Mouse (Mus musculus): ENCODE measurements around the gene Tulp4. TPM values are rescaled to one million over a fixed set of nuclear protein-coding genes. Genes with fewer than 3 reads are reported as not detected.
"Not testable (repeated sequence)": the region's sequence is repeated elsewhere in the genome, so short reads cannot be mapped to it uniquely, and the experiment has no call there.

Gene Tulp4
- total RNA-seq, 2 experiments from 2014 or later: 99.6 to 111 TPM

DNA sequence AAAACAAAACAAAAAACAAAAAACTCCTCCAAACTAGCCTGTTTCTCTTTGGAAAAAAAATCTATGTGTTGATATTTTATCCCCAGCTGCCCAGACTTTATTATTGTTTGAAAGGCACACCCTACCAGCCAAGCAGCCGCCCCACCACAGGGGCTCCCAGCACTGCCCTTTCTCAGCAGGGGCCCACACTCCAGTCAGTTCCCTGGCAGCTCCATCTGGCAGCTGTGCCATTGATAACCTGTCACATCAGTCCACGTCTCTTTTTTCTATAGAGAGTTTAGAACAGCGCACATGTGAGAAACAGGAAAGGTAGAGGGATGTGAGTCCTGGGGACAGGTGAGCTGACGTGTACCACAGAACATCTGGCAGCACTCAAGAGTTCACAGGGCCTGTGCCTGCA, 73.2 kb downstream of the Tulp4 start:
- intact Hi-C loops (cut with DNase I): no loop called here
- no peak for DNase-seq (ENCODE audit: low spot score)

DNA sequence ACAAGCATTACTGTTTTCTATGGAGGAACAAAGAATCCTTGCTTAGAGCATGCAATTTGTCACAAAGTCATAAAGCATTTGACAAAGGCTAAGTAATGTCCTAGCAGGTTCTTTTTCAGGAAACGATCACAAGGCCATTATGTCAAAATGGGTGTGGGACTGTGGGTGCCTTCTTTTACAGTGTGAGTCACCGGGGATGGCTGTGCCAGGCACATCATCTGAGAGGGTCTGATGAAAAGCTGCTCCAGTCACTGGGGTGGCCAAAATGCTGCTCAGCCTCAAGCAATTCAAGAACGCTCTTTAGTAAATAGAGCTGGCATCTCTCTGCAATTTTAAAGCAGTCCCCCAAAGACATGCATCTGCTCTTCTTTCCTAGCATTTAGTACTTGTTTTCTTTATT, 74.2 kb downstream of the Tulp4 start:
- DNase-seq (ENCODE audit: low spot score): no peak
- intact Hi-C loops (cut with DNase I): no loop called here

DNA sequence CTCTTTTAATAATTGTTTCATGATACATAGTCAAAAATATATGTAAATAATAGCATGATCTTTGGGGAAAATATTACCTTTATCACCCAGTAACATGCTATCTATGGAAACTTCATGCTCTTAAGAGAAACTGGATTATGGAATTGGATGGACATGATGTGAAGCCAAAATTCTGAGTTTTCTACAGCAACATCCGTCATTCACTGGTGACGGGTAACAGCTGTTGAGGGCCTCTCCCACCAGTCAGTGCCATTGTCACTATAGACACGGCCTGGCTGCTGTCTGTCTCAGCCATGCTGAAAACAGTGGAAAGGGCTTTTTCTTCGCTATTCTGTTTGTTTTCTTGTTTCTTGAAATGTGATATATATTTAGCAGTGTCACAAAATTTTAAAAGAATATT, 76.5 kb downstream of the Tulp4 start:
- DNase-seq (ENCODE audit: low spot score): no peak

DNA sequence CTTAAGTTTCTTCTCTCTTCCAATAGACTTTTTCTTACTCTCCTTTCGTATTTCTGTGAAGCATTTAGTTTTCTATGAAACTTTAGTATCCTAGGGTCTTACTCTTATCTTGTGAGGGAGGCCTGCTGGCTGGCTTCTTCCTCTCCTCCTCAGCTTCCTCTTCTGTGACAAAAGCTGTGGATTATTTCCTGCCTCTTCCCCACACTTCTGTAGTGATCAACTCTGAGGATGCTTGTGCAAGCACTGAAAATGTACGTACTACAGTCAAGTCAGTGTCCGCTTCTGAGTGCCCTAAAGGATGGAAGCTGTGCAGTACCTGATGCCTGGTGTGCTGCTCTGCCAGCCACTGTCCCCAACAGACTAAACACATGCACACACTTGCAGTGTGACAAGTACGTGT, 80.4 kb downstream of the Tulp4 start:
- DNase-seq (ENCODE audit: low spot score): no peak
- intact Hi-C loops (cut with DNase I): no loop called here

More for the DNA sequence above, 76.5 kb downstream of the Tulp4 start:
- intact Hi-C loops (cut with DNase I): no loop called here

DNA sequence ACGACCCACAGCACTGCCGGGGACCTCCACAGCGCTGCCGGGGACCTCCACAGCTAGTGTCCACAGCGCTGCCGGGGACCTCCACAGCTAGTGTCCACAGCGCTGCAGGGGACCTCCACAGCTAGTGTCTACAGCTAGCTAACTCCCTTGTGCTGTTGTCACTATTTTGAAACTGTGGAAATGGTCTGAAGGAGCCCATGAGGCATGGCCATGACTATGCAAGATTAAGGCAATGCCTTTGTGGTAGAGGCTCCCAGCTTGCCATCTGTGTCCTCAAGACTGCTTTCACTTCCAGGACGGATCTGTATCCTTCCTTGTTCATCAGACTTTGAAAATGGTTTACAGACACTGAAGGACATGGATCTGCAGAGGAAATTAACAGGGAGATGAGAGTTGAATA, 80.9 kb downstream of the Tulp4 start:
- DNase-seq (ENCODE audit: low spot score): no peak
- intact Hi-C loops (cut with DNase I): no loop called here

DNA sequence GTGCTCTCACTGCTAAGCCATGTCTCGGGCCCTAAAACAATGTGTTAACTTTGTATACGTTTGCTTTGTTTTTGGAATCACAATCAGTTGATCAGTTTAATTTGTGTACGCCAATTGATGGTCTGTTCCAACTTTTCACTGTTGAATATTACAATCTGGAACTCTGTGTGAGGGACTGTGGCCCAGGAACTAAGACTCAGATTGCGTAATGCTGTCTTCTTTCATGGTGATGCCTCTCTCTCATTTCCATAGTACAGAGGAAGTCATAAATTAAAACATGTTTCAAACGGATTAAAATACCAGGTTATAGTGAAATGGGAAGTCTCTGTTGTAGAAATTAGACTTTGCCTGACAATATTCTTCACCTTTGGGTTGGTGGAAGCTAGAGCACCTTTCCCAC, 83.0 kb downstream of the Tulp4 start:
- no peak for DNase-seq (ENCODE audit: low spot score)
- intact Hi-C loops (cut with DNase I): no loop called here

DNA sequence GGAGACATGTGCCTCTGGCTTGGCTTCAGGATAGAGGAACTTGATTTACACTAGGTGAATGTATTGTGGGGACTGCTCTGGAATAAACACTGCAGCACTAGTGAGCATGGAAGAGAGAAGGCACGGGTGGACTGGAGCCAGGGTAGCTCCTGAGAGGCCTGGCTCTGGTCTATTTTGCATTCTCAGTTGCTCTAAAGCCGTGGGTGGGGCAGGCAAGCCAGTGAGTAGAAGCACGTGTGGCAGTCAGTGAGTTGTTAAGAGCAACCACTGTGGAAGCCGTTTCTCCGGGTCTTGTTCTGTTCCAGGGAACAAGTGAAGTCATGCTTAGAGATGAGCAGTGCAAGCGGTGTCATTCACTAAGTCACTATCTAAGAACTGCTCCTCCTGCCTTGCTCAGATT, 86.0 kb downstream of the Tulp4 start:
- intact Hi-C loops (cut with DNase I): no loop called here

DNA sequence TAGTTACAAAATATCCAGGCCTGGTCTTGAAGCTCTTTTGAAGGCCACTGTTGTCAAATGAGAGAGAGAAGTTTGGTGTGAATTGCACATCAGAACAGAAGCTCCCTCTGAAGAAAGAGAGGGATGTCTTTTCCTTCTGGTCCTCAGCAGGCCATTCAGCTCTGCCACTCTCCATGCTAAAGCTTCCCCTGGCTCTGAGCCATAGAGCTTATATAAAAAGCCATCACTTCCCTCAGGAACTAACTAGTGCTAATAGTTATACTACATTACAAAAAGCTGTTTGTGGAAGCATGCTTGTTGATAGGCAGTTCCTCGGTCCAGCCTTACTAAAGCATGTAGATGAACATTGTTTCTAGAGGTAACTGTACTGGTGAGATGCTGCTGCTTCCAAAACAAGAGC, 89.2 kb downstream of the Tulp4 start:
- intact Hi-C loops (cut with DNase I): no loop called here
- no peak for DNase-seq (ENCODE audit: low spot score)

More for the DNA sequence above, 86.0 kb downstream of the Tulp4 start:
- DNase-seq (ENCODE audit: low spot score): no peak

DNA sequence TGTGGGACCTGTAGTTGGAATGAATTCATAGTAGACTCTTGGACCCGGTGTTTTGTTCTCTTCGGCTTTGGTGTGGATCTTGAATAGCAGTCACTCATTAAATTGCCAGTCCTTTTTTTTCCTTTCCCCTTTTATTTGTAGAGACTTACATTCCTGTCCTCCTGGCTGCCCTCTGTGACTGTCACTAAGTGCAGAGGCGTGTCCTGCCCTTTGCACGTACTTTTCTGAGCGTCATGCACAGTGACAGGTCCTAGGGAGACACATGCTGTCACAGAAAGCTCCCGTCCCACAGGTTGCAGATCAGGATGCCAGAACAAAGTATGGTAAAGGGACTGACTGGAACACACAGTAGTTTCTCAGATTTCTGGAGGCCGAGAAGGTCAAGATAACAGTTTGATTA, 91.3 kb downstream of the Tulp4 start:
- intact Hi-C loops (cut with DNase I): no loop called here

DNA sequence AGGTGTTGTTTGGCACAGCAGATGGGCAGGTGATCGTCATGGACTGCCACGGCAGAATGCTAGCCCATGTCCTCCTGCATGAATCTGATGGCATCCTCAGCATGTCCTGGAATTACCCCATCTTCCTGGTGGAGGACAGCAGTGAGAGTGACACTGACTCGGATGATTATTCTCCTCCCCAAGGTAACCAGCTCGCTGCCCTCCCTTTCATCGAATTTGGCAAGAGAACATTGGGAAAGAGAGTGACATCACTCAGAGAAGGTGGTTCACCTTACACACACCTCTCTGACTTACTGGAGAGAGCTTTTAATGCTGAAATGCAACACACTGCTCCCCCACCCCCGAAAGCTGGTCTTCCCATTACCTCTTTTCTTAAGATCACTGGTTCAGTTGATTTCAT, 92.4 kb downstream of the Tulp4 start:
- intact Hi-C loops (cut with DNase I): no loop called here
- no peak for DNase-seq (ENCODE audit: low spot score)

More for the DNA sequence above, 91.3 kb downstream of the Tulp4 start:
- DNase-seq (ENCODE audit: low spot score): no peak

DNA sequence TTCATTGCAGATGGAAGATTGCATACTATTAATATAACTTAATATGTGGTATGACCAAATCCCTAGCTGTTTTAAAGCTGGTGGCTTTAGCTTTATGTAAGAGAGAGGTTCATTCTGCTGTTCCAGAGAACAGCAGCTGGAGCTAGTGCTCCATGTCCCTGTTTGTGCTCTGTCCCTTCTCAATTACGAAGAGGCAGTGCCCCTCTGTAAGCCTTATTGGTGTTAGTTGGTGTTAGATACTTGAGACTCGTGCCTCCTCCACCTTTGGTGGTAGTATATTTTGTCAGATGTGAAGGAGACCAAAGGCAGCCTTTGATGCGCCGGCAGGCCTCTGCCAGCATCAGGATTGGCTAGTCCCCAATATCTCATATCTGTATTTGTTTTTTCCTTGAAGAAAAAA, 92.9 kb downstream of the Tulp4 start:
- intact Hi-C loops (cut with DNase I): no loop called here
- no peak for DNase-seq (ENCODE audit: low spot score)

DNA sequence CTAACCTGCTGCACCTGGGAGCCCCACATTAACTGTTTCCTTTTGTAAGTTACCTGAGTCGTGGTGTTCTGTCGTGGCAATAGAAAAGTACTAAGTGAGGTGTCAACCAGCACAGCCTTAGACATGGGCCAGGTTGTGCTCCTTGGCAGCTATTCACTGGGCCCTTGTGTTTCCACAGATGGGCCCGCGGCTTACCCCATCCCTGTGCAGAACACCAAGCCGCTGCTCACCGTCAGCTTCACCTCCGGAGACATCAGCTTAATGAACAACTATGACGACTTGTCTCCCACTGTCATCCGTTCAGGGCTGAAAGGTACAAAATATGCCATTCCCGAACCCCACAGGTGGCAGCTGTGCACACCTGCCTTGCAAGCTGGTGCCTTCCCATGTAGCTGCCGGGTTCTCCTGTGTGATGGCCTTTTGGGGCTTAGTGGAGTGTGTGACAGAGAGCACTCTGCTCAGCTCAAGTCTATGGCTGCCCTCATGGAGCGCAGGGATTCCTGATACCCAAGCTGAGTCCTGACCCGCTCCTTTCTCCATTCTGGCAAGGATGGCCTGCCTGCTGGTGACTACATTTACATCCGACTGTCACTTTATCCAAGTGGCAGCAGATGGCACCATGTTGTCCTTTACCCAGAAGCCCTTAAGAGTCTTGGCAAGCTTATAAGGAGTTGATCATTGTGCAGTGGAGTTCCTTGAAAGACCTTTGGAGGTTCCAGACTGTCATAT, 95.4 kb downstream of the Tulp4 start:
- no peak for DNase-seq (ENCODE audit: low spot score)
- intact Hi-C loops (cut with DNase I): no loop called here

DNA sequence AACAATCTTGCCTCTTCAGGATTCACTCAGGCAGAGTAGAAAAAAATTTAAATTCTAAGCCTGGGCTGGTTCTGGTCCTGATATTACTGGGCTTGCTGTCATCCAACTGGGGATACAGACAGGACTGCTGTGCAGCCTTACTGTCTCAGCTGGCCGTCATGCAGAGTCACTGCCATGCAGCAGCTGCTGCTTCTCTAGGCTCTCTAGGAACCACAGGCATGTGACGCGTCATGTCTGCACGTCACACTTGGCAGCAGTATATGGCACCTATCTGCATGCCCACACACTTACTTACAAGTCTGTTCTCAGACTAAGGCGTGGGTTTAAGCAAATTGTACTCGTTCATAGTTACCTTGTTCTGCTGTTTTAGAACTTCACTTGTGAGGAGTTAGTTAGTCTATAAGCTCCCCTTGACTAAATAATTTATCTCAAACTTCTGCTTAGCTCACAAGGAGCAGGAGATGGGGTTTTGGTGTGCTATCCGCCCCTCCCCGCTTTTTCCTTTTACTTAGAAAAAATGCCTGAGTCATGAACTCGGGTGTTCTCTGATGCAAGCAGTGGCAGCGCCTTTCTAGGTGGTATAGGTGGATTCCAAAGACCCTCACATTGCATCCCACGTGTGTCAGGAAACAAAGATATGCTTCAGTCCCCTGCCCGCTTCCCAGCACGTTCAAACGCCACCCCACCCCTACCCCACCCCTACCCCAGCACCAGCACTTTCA, 96.3 kb downstream of the Tulp4 start:
- intact Hi-C loops (cut with DNase I): no loop called here
- no peak for DNase-seq (ENCODE audit: low spot score)

DNA sequence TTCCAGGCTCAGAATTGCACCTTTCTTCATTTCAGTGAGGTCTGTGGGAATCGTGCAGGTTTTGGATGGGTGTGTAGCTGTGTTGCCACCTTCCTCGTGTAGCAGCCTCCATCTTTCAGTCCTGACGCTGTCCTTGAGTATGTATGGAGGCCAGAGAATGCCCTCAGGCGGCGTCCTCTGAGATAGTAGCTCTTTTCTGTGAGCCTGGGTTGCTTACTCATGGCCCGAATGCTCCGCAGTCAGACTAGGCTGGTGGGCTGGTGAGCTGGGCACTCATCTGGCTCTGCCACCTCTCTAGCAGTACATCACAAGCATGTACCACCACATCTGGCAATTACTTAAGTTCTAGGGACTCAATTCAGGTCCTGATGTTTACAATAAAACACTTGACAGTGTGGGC, 96.9 kb downstream of the Tulp4 start:
- no peak for DNase-seq (ENCODE audit: low spot score)
- intact Hi-C loops (cut with DNase I): no loop called here

DNA sequence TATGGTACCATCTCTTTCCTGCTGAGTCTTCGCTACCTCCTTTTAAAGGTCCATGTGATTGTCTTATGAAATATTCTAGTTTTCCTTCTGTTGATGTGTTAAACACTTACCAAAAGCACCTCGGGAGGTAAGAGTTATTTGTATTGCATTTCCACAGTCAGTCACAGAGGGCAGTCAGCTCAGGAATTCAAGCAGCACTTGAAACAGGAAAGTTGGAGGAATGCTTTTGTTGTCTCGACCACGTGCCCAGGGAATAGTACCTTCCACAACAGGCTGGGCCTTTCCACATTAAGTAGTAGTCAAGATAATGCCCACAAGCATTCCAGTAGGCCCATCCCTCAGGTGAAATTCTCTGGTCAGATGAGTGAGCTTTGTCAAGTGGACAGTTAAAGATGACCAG, 97.6 kb downstream of the Tulp4 start:
- intact Hi-C loops (cut with DNase I): no loop called here
- no peak for DNase-seq (ENCODE audit: low spot score)

DNA sequence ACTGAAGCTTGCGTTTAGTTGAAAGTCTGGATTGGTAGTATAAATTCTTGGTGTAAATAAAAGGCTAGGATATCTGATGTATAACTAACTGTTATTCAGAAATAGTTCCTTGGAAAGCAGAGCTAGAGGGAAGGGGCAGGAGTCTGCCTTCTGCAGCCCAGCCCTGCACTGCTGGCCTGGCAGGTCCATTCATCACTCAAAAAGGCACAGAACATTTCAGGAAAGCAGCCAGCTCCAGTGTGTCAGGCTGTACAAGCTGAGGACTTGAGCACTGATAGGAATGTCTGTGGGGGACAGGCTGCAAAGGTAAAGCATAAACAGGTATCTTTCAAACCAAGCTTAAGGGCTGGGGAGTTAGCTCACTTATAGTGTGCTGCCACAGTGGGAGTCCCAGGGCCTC, 105.5 kb downstream of the Tulp4 start:
- DNase-seq (ENCODE audit: low spot score): no peak
- intact Hi-C loops (cut with DNase I): loop anchor here (5.0 kb wide), 1 partner anchor 39 kb away; no protein-coding TSS in a partner anchor

DNA sequence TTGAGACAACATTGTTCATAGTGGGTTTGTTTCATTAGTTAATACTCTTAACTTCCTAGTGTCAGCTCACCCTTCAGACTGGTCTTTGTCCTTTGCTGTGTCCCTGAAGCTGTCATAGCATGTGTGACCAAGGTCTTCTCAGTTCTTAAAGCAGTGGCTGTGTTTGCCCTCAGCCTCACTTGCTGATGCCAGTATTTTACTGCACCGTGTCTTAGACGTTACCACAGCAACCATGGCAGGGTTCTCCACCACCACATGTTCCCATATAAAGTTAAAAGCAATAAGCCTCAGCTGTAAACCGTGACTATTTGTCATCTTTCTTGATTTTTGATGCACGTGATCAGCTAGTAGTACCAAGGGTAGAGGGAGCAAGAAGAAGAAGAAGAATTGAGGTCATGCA, 109.4 kb downstream of the Tulp4 start:
- DNase-seq (ENCODE audit: low spot score): no peak
- intact Hi-C loops (cut with DNase I): loop anchor here (5.0 kb wide), 1 partner anchor 108 kb away; the partner anchor contains the start of gene Tulp4

DNA sequence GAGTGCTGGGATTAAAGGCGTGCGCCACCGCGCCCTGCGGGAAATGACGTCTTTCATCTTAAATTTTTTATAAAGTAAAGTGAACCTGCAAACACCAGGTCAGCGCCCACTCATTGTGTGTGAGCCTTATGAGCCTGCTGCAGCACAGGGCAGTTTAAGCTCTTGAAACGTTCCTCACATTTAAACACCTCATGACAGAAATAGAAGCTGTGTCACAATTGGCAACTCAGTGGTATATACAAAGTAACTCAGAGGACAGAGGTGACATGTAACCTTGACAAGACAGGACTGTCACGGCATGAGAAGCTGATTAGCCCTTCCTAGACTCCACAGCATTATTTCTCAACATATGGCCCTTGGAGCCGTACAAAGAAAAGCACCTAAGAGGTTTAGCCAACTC, 110.3 kb downstream of the Tulp4 start:
- no peak for DNase-seq (ENCODE audit: low spot score)
- intact Hi-C loops (cut with DNase I): loop anchor here (5.0 kb wide), 1 partner anchor 109 kb away; the partner anchor contains the start of gene Tulp4

DNA sequence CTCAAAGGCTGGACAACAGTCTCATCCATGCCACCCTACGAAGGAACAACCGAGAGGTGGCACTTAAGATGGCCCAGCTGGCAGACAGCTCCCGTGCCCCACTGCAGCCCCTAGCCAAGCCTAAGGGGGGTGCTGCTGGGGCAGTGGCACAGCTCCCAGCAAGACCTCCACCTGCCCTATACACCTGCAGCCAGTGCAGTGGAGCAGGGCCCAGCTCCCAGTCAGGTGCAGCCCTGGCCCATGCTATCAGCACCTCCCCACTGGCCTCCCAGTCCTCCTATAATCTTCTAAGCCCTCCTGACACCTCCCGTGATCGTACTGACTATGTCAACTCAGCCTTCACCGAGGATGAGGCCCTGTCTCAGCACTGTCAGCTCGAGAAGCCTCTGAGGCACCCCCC, 126.4 kb downstream of the Tulp4 start:
- DNase-seq (ENCODE audit: low spot score); intact Hi-C loops (cut with DNase I): not testable (repeated sequence)

DNA sequence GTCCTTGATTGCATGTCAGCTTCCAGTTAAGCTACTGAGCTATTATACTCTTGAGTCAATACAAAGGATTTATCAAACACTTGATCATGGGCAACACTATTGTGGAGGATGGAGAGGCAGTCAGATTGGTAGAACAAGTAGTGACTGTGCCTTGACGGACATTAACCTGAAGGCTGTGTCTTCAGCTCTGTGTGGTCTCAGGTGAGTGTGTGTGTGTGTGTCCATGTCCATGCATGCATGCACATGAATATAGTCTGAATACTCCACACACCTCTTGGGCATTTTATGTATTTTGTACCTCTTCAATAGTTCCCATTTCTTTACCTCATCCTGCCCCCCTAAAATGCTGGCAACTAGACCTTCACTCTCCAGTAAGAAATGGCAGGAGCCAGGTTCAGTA, 145.1 kb downstream of the Tulp4 start:
- DNase-seq (ENCODE audit: low spot score); intact Hi-C loops (cut with DNase I): not testable (repeated sequence)

DNA sequence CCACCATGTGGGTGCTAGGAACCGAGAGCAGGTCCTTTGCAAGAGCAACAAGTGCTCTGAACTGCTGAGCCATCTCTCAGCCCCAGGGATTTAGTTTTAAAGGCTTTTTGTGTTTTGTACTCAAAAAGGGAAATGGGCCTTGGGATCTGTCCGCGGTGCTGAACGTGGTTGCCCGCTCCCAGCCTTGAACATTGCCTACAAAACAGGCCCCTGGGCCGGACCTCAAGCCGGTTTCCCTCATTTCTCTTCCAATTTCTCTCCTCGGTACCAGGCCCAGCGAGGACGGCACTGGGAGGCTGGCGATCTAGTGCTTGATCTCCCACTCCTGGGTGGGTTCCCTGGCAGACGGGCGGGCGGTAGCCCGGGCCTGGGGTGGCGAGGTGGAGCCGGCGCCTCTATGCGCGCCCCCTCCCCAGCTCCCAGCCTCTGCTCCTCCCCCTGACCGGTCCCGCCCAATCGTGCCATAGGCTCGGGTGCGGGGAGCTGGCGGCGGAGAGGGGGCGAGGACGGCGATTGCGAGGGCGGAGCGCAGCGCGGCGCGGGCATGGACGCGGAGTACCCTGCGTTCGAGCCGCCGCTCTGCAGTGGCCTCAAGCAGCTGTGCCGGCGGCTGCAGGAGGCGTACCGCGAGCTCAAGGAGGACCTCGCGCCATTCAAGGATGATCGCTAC, 150.3 kb downstream of the Tulp4 start, which contains the start of gene Tmem181a:
TSS of gene Tmem181a (plus strand) at position 461 of the 670 bp plus-strand sequence.
- intact Hi-C loops (cut with DNase I); DNase-seq (ENCODE audit: low spot score): not testable (repeated sequence)

All from heart, postnatal 25 days (tissue).